Mouse (Mus musculus): ENCODE data around the gene Mllt11.

GRCm38 (mm10) chr3:95199101-95199500, 32.9 kb downstream of the Mllt11 start:
- no peak for TF ChIP-seq CTCF (IDR thresholded peaks at IDR 0.05; ENCODE audit: borderline replicate concordance, control insufficient read depth, extremely low read depth, insufficient read depth, low read length, poor library complexity)
- no peak for TF ChIP-seq POLR2A (IDR thresholded peaks at IDR 0.05; ENCODE audit: control insufficient read depth, extremely low read depth, insufficient read depth, low read length, poor library complexity)

All from thymus, adult 2 months (tissue).